Mouse (Mus musculus): ENCODE results near the gene Slc45a2. TPM values are rescaled to one million over a fixed set of nuclear protein-coding genes. Genes with fewer than 3 reads are reported as not detected.
A peak's percentile ranks its signal among the peaks of the same experiment; 100 is the strongest.

The Slc45a2 gene
- total RNA-seq, 2 experiments from 2014 or later, result not detected

DNA sequence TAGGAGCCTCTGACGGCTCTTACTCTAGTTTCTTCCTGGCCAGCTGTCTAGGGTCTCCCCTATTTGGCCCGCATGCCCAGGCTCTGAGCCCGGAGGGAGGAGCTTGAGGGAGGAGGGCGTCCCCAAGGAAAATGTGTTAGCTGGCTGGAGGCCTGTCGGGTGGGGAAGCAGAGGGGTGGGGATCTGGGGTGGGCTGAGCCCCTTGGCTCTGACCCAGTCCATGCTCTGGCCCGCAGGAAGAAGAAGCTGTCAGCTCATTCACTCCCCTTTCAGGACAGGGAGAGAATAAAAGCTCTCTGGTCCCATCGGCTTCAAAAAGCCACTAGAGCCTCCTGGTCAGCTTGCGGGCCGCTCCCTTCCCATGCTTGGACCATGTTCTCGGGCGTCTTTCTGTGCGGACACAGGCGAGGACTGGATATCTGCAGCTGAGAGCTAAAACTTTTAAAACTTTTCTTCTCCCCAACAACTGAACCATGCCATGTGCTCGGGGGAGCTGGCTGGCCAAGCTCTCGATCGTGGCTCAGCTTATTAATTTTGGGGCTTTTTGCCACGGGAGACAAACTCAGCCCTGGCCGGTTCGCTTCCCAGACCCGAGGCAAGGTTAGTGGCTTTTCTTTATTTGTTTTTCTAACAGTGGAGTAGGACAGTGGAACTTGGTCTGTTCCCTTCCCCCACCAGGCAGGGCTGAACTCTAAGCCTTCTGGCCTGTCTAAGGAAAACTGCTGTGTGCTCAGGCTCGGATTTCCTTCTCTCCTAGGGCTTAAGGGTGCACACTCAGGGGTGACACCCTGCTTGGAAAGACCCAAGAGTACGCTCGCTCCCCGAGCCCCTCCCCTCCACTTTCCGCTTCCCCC lies 64.3 kb downstream of the Slc45a2 start, which contains the start of gene Adamts12:
Gene Adamts12 (plus strand): TSS at position 233 of the 854 bp plus-strand sequence.
- peak; percentile 9 to 49 for DNase-seq (ENCODE audit: low spot score in 2 of 2)

DNA sequence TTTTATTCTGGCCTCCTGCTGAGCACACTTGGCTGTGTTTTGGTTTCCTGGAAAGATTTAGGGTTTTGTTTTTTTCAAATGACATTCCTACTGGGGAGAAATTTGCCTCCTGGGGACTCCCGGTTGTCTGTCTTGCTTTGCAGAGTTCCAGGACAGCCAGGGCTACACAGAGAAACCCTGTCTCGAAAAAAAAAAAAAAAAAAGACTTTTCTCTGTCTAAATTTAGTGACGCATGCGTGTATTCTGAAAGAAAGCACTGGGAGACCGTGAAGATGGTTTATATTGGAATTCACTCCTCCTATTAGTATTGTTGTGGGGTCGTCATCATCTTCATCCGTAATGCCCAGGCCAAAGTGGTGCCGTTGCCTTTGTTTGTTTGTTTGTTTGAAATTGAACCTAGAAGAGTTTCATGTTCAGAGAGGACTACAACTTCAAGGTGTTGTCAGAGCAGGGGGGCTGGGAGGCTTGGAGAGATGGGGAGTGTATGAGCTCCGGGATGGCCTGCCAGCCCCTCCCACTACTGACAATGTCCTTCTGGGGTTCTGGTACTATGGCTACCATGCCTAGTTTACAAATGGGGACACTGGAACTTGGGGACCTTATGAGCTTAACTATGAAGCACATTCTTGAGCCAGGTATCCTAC lies 65.1 kb downstream of the Slc45a2 start:
- no peak for DNase-seq (ENCODE audit: low spot score in 2 of 2)

DNA sequence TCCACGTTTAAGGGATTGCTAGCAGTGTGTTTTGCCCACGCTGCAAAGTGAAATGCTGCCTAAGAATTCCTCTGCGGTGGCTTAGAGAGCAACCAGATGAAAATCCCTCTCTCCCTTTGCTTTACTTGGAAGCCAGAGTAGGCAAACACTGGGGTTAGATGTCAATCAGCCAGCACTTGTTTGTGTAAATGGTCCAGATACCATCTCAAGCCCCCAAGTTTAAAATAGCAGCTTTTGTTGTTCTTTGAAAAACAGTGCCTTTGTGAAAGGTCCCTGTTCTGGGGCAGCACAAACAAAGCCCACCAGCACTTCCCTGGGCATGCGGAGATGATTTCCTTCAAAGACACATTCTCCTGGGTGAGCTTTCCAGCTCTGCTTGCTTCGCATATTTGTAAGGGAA lies 65.8 kb downstream of the Slc45a2 start:
- no peak for DNase-seq (ENCODE audit: low spot score in 2 of 2)

DNA sequence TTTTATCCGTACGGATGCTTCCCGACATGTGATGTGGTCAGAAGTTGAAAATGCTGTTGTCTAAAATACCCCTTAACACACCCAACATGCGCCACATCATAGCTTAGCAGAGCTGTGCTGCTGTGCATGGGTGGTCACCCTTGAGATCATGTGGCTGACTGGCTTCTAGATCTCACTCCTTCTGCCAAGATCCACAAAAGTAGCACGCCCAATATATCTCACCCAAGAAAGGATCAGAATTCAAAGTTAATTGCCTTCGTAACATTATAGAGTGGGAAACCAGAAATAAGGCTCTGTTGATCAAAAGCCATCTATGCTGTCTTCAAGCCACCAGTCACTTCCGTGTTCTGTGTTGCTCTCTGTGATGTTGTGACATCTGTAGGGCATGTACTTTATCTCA lies 67.4 kb downstream of the Slc45a2 start:
- DNase-seq (ENCODE audit: low spot score in 2 of 2), result no peak

DNA sequence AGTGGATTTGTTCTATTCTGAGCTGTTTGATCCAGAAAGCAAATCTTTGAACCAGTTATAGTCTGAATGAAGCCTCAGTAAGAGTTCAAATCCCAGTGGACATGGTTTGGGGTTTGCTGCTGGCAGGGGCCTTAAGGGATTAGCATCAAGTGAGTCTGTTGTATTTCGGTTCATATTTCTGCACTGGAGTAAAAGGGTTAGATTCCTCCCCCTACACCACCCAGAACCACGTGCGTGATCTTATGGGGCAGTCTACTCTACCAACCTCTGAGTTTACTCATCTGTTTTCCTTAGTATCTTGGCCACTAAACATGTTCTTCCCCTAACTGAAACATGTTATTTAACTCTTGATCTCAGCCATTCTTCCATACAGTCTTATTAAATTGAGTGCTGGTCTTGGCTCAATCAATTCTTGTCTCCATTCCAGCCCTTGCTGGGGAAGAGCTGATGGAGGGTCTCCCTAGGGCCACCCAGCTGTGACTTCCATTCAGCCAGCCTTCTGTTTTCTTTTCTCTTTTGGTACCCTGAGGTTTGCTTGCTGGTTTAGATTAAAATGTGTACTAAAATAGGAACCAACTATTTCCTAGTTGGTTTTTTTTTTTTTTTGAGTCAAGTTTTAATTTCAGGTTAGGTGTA lies 75.3 kb downstream of the Slc45a2 start:
- DNase-seq (ENCODE audit: low spot score in 2 of 2), result no peak

Other genes starting within 250 kb of the Slc45a2 start
- gene C1qtnf3, start 48.4 kb upstream of the Slc45a2 start, total RNA-seq (2021), result under 1 TPM; 0.38 to 0.86 TPM
- 10 to 100 TPM; 17.0 to 21.6 TPM for gene Amacr, start 19.0 kb upstream of the Slc45a2 start, total RNA-seq (2021)
- gene Rxfp3, start 37.3 kb downstream of the Slc45a2 start, total RNA-seq (2021), result not detected
- 1 to 10 TPM; 2.3 to 3.4 TPM for gene Adamts12, start 64.1 kb downstream of the Slc45a2 start, total RNA-seq (2021)